Mouse (Mus musculus): ENCODE measurements at regions not wholly inside any gene's neighbourhood (a gene's known extent, or its start where the extent isn't known, plus 50 kb on each side); places are given as distances from the start of the nearest gene placed in this dataset.

DNA sequence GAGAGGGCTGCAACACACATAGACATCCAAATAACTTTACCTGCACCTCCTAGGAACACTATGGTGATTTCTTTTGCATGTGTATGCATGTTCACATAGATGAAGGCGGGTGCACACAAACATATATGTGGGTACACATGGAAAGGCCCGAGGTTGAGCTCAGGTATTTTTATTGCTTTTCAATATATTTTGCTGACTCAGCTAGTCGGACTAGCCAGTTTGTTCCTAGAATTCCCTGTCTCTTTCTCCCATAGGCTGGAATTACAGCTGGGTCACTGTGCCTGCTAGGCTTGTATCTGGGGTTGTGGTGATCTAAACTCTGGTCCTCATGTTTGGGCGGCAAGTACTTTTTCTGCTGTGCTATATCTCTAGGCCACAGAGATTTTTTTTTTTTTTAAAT is 166.1 kb upstream of the Mki67 start:
- no peak for DNase-seq (ENCODE audit: low read depth, low spot score)

DNA sequence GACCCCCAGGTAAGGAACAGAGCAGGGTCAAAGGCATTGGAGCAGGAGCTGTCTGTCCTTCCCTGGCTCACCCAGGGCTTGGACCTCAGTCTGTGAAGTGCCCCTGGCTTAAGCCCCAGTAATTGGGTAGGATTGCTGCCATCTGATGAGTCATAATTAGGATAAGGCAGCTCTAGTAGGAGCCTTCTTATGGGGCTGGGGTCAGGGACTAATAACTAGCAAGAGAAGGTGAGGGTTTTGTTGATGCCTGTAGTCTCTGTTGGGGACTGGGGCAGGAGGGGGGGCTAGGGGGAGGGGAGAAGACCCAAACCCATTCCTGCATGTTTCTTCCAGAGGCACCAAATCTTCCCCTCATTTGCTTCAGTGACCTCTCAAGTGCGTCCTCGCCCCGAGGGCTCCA is 172.4 kb upstream of the Mki67 start:
- DNase-seq (ENCODE audit: low read depth, low spot score), result no peak

DNA sequence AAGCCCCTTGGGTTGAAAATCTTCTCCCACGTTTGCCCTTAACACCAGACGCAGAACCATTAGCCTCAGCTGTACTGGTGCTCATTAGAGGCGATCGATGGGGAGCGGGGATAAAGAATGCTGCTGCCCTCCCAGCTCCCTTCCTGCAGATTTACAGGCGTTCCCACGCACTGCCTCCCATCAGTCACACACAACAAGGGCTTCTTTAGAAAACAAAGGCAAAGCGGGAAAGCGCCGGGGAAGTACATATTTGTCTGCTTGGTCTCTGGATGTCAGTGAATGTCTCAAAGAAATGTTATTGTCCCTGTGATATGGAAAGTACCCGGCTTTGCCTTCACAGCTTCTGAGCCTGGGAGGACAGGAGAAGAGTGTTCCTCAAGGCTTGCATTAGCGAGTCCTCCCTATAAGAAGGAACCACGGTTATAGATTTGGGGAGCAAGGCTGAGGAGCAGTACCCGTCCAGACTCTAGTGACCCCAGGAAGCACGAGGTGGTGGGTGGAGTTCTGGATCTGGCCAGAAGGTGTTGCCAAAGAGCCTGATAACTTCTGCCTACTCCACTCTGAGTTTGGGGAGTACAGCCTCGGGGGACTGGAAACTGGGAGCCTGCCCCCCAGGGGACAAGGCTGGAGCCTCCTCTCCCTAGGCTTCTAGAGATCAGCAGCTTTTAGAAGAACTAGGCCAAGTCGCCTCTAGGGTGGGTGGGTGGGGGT is 173.0 kb upstream of the Mki67 start:
- DNase-seq (ENCODE audit: low read depth, low spot score), result no peak

DNA sequence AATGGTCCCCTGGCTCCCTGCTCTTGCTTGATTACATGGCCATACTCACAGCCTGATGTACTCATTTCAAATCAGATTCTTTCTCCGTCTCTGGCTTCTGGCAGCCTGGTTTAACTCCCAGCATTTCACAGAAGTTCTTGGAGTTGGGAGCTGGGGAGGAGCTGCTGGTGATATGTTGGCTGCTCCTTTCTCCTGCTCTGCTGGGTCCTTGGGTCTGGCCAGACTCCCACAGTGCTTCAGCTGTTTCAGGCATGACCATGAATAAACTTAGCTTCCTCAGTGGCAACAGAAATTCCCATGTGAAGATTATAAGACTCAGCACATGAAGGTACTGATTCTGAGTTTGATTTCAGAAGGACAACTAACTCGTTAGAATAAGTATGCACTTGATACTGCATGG is 182.7 kb upstream of the Mki67 start:
- DNase-seq (ENCODE audit: low read depth, low spot score), result no peak

DNA sequence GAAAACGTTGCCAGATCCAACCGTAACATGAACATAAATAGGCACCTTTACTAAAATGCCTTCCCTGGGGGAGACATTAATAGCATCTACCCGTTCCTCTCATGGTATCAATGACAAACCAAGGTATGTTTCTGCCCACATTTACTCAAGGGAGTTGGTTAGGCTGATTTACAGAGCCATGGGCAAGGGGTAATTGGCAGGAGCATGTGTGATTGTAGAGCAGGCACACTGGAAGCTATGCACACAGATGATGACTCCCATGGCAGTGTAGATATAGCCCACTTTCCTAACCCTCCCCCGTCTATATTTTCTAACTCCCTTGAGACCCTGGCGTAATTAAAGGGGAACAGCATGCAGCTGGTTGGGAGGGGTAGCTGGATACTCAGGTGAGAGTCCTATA is 183.6 kb upstream of the Mki67 start:
- no peak for DNase-seq (ENCODE audit: low read depth, low spot score)

DNA sequence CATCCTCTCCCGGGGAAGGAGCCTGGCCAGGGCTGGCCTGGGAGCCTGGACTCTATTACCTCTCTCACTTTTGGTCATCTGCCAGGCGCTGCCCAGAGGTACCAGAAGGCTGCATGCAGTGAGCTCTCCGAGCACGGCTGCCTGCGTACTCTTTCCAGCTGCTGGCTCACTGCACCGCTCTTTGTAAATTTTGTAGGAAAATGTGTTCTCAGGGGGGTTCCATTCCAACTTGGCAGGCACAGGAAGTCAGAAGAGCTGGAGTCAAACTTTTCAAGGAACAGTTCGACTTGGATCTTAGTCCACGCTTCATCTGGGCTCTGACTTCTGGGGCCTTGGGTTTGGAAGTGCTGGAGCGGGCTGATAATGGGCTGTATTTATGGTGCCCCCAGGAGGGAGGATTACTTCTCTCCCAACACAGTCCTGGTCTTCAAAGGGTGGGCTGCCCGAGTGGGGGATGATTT is 184.7 kb upstream of the Mki67 start:
- peak; percentile 16 for DNase-seq (ENCODE audit: low read depth, low spot score)

DNA sequence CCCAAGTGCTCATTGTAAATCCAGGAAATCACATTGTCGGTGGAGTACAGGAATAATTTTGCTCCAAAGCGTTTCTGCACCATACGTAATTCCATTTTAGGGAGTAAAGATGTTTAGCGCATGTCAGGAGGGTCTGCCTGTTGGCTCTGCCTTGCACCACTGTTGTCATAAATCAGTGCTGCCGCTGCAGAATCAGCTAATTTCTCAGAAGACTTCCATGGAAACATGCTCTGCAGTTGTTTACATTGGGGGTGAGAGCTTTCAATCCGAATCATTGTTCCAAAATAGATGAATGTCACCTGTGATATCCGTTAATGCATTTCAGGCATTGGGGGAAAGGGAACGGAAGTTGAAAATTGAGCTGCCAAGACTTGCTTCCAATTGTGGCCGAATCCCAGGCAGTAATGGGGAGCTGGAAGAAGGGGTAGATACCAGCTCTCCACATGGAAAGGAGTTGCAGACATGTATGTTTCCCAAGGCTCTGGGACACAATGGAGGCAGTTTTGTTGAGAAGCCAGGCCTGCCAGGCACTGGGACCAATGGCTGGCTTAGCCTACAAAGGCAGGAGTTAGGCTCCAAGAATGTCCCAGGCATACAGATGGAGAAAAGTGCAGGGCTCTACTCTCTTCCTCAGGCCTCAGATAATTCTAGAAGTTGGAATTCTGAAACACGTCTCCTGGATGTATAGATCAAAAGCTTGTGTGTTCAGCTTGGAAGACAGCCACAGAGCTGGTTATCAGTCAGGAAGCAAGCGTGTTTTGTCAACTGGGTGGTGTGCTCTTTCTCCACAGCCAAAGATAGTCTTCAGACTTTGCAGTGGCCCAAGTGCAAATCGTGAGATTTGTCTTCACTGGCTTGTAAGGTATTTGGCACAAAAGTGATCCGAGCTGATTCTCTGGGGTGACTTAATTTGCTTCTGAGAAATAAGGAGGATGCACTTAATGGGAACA is 186.2 kb upstream of the Mki67 start:
- no peak for DNase-seq (ENCODE audit: low read depth, low spot score)

DNA sequence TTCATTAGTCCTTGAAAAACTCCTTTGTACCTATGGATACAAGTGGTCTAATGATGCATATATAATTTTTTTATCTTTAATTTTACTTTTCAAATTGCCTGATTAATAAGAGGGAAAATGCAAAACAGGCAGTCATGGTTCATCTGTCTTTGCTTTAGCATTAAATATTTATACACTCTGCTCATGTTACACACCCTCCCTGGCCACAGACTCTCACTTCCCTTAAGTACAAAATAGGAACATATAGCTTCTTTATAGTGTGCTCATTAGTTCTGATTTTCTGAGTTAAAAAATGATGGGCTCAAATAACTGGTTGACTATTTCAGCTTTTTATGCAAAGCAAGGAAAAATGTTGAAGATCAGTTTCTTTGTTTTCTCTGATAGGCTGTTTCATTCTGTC is 195.2 kb upstream of the Mki67 start:
- DNase-seq (ENCODE audit: low read depth, low spot score), result no peak

DNA sequence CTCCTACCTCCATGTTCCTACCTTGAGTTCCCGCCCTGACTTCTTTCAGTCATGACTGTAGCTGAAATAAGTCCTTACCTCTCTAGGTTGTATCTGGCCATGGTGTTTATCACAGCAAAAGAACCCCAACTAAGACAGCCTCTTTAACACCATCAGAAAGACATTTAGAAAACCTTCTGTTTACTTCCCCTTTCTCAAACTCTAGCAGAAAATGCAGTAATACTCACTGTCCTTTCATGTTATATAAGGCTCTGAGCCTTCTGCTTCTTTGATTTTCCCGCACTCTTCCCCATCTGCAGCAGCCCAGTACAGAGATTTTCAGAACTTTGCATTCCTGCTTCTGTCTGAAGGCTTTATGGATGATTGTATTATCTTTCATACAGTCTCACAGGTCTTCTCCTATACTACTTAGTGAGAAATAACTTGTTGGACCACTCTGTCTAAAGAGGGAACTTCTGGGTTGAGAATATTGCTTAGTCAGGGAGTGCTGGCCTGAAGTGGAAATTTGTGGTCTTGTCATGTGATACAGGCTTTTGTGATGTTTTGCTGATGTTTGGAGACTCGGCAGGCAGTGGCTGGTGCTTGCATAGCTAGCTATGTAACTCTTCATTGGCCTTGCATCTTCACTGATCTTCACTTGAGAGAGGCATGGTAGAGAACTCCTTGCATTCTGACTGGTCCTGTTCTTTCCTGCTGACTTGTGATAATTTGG is 197.9 kb upstream of the Mki67 start:
- no peak for DNase-seq (ENCODE audit: low read depth, low spot score)

DNA sequence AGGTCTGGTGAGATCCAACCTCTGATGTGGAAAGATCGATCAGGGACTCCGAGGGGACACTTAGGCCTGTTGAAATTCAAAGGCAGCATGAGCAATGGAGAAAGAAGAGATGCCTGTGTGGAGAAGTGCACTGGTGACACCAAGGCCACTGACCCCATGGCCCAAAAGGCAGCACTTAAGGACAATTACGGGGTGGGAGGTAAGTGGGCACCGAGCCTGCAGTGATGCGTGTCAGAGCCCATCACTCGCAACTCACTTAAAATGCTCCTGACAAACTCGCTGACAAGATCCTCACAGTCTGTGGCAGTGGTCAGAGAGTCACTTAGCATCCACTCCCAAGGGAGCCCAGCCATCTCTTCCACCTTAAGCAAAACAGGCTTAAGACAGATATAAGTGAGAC is 207.7 kb upstream of the Mki67 start:
- DNase-seq (ENCODE audit: low read depth, low spot score), result no peak

DNA sequence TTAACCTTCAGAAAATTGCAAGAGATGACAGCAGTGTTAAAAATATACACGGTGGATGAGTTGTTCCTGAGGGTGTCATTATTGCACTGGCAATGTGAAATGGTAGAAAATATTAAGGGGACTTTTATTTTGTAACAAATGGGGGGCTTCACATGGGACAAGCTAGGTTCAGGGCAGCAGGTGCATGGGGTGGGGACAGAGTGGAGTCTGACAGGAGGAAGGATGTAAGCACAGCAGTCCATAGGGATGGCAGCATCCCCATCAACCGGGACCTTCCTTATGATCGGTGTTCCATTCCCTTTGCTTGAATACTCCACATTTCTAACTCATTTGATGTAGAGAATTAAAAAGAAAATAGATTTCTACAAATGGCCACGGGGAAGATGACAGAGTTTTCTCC is 208.5 kb upstream of the Mki67 start:
- no peak for DNase-seq (ENCODE audit: low read depth, low spot score)

DNA sequence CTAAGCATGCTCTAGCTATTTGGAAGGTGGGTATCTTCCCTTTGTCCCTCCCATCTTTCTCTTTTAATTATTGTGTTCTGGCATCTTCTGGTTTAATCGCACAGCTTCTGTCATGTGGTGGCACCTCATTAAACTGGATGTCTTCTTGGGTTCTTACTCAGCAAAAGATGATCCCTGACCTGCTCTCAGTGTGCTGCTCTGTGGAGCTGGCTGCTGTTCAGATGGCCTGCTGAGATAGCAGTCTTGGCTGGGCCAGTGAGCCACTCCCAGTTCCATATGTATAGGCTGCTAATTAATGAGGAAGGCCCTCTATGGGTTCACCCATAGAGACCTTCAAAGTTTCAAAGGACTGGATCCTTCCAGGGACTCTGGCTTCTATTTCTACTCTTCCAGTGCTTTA is 213.9 kb upstream of the Mki67 start:
- DNase-seq (ENCODE audit: low read depth, low spot score), result no peak

DNA sequence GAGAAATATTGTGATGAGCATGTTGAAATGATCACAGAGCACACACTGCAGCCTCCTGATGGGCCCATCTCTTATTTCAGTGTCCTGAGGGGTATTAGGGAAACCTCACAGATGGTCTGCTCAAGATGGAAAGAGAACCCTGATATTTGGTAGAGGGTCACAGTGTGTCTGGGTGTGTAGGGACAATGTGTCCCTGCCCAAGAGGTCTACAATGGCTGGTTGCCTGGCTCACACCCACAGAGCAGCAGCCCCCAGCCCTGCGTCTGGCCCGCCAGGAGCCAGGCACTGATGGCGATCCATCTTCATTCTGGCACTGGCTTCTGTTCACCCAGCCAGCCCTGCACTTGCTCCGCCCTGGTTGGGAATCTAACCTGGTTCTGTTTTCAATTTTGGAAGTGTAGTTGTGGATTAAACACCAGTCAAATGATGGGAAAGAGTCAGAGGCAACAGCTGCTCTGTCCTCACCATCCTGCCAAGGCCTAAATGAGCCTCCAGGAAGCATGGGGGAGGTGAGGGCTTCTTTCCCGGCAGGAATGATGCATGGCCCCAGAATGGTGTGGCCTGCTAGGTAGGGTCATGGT is 216.5 kb upstream of the Mki67 start:
- peak; percentile 22 for DNase-seq (ENCODE audit: low read depth, low spot score)

DNA sequence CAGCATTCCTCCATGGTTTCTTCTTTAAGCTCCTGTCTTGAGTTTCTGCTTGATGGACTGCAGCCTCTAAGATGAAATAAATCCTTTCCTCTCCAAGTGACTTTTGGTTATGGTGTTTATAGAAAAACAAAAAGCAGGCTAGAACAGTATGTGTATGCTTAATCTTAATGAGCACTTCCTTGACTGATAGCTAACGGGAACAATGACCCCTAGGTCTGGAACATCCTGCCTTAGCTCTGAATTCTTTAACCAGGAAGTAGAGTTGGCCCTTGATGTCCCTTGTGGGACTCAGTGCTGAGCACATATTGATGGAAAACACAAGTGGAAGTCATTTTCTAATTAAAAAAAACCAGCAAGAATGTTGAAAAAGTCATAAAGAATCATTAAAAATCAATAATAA is 219.0 kb upstream of the Mki67 start:
- DNase-seq (ENCODE audit: low read depth, low spot score), result no peak

DNA sequence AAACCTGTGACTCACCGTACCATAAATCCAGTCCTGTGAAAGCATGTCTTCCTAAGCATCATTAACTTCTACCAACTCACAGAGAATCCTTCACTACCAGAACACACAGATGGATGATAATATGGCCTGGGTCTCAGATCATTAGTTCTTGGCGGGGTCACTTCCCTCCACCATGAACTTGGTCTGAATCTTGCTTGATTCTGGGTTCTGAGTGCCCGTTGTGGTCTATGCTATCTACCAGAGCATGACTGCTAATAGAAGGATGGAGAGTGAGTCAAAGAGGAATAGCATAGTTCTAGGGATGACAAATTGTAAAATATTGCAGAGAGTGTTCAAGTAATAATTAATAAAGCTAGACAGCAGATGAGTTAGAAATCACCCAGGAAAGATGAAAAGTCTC is 221.3 kb upstream of the Mki67 start:
- no peak for DNase-seq (ENCODE audit: low read depth, low spot score)

DNA sequence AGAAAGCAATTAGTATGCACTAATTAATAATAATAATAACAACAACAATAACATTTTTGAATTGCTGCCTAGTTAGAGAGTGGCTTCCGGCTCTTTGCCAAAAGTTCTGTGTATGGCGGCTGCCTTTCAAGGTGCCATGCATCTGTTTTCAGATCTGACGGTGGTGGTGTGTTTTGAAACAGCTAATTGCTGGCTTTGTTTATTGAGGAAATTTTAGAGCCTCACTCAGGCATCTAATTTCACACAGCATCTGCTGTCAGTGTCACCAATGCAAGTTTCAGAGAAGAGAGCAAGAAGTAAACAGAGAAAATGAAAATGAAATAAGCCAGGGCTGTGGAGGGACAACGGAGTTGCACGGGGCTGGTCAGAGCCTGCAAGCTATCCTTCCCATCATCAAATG is 223.2 kb upstream of the Mki67 start:
- peak; percentile 25 for DNase-seq (ENCODE audit: low read depth, low spot score)

DNA sequence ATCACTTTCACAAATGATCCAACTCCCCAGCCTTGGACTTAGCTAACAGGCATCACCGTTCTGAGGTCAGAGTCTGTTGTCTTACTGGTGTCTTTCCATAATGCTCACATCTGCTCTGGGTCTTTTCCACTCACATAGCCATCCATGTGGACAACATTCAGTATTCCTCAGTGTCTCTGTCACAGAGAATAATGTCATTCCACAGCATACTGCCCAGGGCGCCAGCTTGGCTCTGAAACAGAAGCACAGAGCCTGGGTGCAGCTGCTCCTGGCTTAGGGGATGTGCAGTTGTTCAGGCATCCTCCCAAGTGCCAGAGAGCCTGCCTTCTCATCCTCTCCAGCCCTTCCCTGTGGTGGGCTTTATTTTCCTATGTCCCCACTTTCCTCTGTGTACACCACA is 226.7 kb upstream of the Mki67 start:
- DNase-seq (ENCODE audit: low read depth, low spot score), result no peak

DNA sequence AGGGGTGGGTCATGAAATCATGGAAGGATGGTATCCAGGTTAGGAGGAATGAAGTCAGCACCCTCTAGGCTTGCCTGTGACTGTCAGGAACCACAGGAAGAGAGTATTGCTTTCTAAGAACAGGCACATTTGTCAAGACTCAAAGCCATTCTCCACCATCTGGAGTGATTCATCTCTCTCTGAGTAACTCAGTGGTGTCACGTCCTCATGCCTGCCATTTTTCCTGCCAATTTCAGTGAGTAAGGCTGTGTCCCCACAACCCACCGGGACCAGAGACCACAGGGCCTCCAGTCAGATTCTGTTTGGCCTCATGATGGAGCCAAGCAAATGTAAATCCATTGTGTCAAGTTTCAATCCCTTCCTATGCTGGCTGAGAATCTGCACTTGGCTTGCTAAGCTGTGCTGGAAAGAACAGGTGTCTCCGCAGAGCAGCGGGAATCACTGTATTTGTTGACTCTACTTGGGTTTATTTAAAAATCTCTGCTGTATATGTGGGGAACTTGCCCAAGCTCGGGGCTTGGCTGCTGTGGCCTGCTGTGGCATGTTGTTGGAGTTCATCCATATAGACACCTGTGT is 230.0 kb upstream of the Mki67 start:
- peak; percentile 81 for DNase-seq (ENCODE audit: low read depth, low spot score)

DNA sequence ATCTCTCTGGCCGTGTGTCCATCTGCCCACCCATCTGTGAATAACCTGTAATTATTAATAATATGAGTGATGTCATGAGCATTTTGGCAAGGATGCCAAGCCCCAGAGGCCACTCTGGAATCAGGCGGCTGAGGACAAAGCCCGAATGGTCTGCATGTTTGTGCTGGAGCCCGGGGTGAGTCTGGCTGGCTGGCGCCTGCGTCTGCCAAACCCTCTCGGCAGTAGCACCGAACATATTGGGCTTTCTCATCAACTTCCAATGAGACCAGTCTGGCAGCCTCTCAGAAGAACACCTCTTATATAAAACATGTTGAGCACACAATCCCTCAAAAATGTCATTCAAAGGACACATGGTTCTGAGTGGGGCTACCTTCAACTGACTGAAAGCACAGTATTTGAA is 244.9 kb upstream of the Mki67 start:
- peak; percentile 95 for DNase-seq (ENCODE audit: low read depth, low spot score)

DNA sequence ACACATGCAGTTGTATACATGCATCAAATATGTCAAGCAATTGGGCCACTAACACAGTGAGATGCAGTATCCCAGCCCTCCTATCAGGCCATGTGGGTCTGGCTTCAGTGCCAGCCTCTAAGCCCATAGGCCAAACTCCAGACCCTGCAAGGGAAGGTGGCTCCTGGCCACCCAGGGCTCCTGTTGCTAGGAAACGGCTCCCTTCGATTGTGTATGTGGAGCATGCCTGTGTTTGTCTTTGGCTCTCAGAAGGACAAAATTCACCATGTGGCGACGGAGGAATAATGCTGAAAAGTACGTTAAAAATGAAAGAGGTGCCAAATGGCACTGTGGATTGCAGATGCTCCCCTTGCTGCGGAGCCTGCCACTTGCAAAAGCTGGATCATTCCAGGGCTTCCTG is 249.4 kb upstream of the Mki67 start:
- DNase-seq (ENCODE audit: low read depth, low spot score), result peak; percentile 49

DNA sequence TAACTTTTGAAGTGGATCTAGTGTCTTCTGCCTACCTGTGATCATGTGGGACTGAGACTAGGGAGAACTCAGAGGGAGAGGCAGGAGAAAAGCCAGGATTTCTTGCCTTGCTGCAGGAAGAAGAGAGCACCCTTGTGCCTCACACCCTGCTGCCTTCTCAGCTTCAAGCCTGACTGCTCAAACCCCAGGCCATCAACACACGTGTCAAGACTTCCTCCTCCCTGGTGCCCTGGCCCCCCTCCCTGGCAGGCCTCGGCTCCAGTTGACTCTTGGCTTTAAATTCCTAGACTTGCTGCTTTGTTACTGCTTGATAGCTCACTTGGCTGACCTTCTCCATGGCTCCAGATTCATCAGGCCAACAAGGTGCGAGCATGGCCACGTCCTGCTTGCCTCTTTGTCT is 250.1 kb upstream of the Mki67 start:
- no peak for DNase-seq (ENCODE audit: low read depth, low spot score)

DNA sequence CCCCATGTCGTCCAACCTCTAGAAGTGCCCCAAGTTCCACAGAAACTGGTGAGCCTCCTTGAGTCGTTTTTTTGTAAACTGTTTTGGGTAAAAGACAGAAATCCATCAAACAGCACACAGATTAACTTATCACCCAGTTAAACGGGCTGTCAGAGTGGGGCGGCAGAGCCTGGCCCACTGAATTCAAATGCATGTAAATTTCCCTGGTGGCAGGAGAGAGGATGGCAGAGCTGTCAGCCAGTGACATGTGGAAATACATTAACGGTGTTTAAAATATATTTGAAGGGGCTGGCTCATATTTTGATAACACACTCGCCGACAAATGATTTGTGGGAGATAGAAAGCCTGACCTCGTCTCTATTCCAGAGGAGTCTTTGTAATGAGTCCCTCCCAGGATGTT is 252.5 kb upstream of the Mki67 start:
- no peak for DNase-seq (ENCODE audit: low read depth, low spot score)

Measured in brain, adult 2 months (tissue).